Mouse (Mus musculus) thymus, adult 2 months (tissue): ENCODE data around the gene Gcg.

Experiments used
- CTCF ChIP-seq: fragments of 200-500 bp; IDR thresholded peaks from 2 replicates; pipeline ENCODE4 v1.5.1; 2012; ENCODE audit warnings: mild to moderate bottlenecking, control low read depth, low read length, moderate library complexity, borderline replicate concordance; ENCODE audit not compliant: control insufficient read depth, poor library complexity, insufficient read depth; ENCODE audit errors: extremely low read depth
- POLR2A ChIP-seq: fragments of 200-500 bp; IDR thresholded peaks from 2 replicates; pipeline ENCODE4 v1.6.1; 2012; ENCODE audit warnings: mild to moderate bottlenecking, low read length, control low read depth, moderate library complexity; ENCODE audit not compliant: control insufficient read depth, poor library complexity, insufficient read depth; ENCODE audit errors: extremely low read depth

DNA sequence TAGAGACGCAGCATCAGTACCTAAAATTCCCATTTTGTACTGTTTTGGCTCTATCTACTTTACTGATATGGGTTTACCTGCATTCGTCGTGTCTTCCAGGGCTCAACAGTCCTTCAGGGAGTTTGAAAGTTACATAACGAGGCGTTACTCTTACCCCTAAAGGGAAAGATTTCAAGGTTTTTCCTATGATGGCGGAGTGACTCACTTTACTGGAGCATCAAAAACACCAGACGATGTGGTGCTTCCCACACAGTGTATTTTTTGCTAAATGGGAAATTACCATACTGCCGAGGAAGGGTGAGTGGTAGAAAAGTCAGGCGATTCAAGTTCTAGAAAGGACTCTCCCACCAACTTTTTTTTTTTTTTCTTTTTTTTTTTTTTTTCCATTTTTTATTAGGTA lies 42.9 kb upstream of the Gcg start:
- TF ChIP-seq POLR2A, result no peak
- no peak for TF ChIP-seq CTCF
